Mouse (Mus musculus) ovary, postnatal 14 days (tissue): ENCODE results near the gene Maml1.

Source experiments
- DNase-seq: peaks from one replicate; pipeline ENCODE4 v3.0.0; 2022; ENCODE audit warnings: low spot score

Maml1 gene

GRCm38 (mm10) chr11:50219833-50220232 lies 72.3 kb downstream of the Maml1 start:
- no peak for DNase-seq

GRCm38 (mm10) chr11:50217811-50218210 lies 74.3 kb downstream of the Maml1 start:
- no peak for DNase-seq

- no peak for DNase-seq
Measured at GRCm38 (mm10) chr11:50216724-50217366, 75.3 kb downstream of the Maml1 start.

- no peak for DNase-seq
Measured at GRCm38 (mm10) chr11:50215633-50216032, 76.5 kb downstream of the Maml1 start.

- DNase-seq = no peak
Measured at GRCm38 (mm10) chr11:50214631-50215030, 77.5 kb downstream of the Maml1 start.

GRCm38 (mm10) chr11:50212848-50213758 lies 79.0 kb downstream of the Maml1 start:
- peak; percentile 47 for DNase-seq

GRCm38 (mm10) chr11:50212060-50212739 lies 79.9 kb downstream of the Maml1 start:
- DNase-seq = no peak

GRCm38 (mm10) chr11:50211322-50212059 lies 80.6 kb downstream of the Maml1 start:
- DNase-seq = no peak

GRCm38 (mm10) chr11:50210505-50211151 lies 81.5 kb downstream of the Maml1 start, which contains the start of the genes Sqstm1 and Mgat4b:
TSS of gene Sqstm1 (minus strand) at chr11:50210827.
TSS of gene Mgat4b (plus strand) at chr11:50210890.
- peak; percentile 87 for DNase-seq

- DNase-seq = peak; percentile 77
Measured at GRCm38 (mm10) chr11:50210101-50210504, 82.0 kb downstream of the Maml1 start.

- no peak for DNase-seq
Measured at GRCm38 (mm10) chr11:50208039-50208438, 84.1 kb downstream of the Maml1 start.

GRCm38 (mm10) chr11:50207344-50207743 lies 84.8 kb downstream of the Maml1 start:
- DNase-seq = no peak

- DNase-seq = no peak
Measured at GRCm38 (mm10) chr11:50206037-50206436, 86.1 kb downstream of the Maml1 start.
